Mouse (Mus musculus) hindbrain, embryonic 15.5 days (tissue): ENCODE data around the gene Mbnl2. TPM values are rescaled to one million over a fixed set of nuclear protein-coding genes. Genes with fewer than 3 reads are reported as not detected.

Source experiments
- ATAC-seq: fragments of 200-750 bp; cut with Nextera tagmentation; 2 replicates; pipeline ENCODE4 v1.8.0; 2017; ENCODE audit warnings: low read depth, moderate number of reproducible peaks, moderate TSS enrichment; ENCODE audit not compliant: low FRiP score
- H3K27ac ChIP-seq: fragments of 300-500 bp; sonication (generic); replicated peaks from 2 replicates; pipeline ENCODE4 v1.5.1; 2015; ENCODE audit warnings: mild to moderate bottlenecking, inconsistent platforms
- H3K27me3 ChIP-seq: fragments of 300-500 bp; sonication (generic); 2 replicates; pipeline ENCODE4 v1.6.1; 2015; ENCODE audit warnings: control low read depth, inconsistent platforms
- H3K36me3 ChIP-seq: fragments of 300-500 bp; sonication (generic); 2 replicates; pipeline ENCODE4 v1.6.1; 2015; ENCODE audit warnings: control low read depth, inconsistent platforms
- H3K4me1 ChIP-seq: fragments of 300-500 bp; sonication (generic); replicated peaks from 2 replicates; pipeline ENCODE4 v1.6.1; 2015; ENCODE audit warnings: control low read depth, inconsistent platforms
- H3K4me2 ChIP-seq: fragments of 300-500 bp; sonication (generic); 2 replicates; pipeline ENCODE4 v1.6.1; 2015; ENCODE audit warnings: moderate library complexity, mild to moderate bottlenecking, inconsistent platforms
- H3K4me3 ChIP-seq: fragments of 300-500 bp; sonication (generic); 2 replicates; pipeline ENCODE4 v1.5.1; 2015; ENCODE audit warnings: mild to moderate bottlenecking, inconsistent platforms
- H3K9ac ChIP-seq: fragments of 300-500 bp; sonication (generic); 2 replicates; pipeline ENCODE4 v1.6.1; 2015; ENCODE audit warnings: inconsistent platforms
- H3K9me3 ChIP-seq: fragments of 300-500 bp; sonication (generic); 2 replicates; pipeline ENCODE4 v1.6.1; 2016; ENCODE audit warnings: control low read depth, inconsistent platforms
- WGBS: fragments of 180-500 bp; shearing (Covaris S2); methylation state at CpG from one replicate; pipeline ENCODE4 v1.1.7; 2015; 5-methylcytosine and 5-hydroxymethylcytosine counted together
- polyA plus RNA-seq: library from polyadenylated mRNA; unstranded; fragments of >200 nt; fragmentation: Nextera tagmentation; extraction: Ambion mirVana; gene quantifications from 2 replicates; pipeline ENCODE4 v1.2.1, GENCODE M21; 2015

Mbnl2 gene
- polyA plus RNA-seq, result 25.5 and 26.4 TPM in 2 replicates

DNA sequence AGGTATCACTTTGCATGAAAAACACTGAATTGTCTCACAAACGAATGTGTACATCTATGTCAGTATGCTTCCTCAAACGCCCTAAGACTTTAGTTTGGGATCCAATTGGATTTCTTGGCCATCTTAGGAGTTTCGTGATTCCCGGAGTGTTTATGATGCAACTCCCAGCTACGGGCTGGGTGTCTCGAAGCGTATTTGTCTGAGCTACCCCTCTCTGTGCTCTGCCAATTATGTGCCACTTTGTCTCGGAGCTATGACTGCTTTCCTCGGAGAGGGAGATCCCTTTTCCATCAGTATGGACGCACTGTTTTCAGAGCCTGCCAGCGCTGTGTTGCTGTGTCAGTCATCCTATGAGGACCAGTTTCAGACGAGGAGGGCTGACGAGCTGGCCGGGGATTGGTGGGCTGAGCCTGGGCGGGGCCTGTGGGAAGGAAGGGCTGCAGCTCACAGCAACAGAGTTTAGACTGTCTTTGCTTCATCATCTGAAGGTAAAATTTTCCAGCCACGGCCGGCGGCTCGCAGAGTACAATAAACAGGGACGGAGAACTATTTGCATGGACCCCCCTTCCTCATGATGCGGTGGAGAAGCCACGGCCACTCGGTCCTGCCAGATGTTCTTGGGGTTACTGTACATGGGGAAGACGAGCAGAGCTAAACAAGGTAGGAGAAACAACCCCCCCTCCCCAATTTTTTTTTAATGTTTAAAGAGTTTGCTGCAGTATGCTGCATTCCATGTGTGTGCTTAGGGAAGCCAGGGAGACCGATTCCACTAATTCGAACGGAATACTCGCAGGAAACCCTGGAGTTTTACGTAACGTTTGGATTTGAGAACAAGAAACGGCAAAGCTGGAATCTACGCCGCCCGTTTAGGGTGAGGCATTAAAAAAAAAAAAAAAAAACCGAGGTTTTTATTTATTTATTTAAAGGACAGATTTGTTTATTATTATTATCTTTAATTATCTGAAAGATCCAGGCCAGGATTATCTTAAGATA, at the start of gene Mbnl2:
Gene Mbnl2 (plus strand): TSS at position 424 of the 993 bp plus-strand sequence.
- under 1% methylated on average over 35 of the region's 35 CpGs for WGBS
- Histone ChIP-seq H3K4me3 (peak within 1 kb of the TSS; percentile 75), H3K4me1 (peaks cover 48% of the 10 kb centered on the region), H3K27me3 (no peaks in the 10 kb centered on the region), H3K36me3 (no peaks in the 10 kb centered on the region), H3K4me2 (peak within 1 kb of the TSS; percentile 63), H3K9ac (peak within 1 kb of the TSS; percentile 58), H3K27ac (peak within 1 kb of the TSS; percentile 92), H3K9me3 (no peaks in the 10 kb centered on the region)
- ATAC-seq, result peak; percentile 99

DNA sequence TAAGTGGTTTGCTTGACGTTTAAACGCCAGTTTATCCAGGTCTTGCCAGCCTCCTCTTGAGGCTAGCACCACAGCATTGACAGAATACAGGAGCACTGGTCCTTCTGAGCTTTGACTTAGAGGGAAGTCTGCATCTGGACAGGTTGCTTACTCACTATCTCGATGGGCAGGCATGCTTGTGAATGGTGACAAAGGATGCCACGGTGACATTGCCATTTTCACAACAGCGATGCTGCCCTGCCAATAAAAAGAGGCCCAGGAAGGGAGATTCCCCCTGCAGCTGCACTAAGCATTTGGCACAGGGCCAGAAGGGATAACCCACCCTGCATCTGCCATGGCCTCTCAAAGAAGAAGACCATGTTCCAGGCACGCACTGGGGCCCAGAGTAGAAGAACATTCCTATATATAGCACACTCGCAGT, 43.4 kb upstream of the Mbnl2 start:
- ATAC-seq, result no peak
- no peaks in the 10 kb centered on the region for H3K36me3 ChIP-seq
- no peaks in the 10 kb centered on the region for H3K4me1 ChIP-seq
- H3K9me3 ChIP-seq, result no peaks in the 10 kb centered on the region
- H3K27me3 ChIP-seq, result no peaks in the 10 kb centered on the region
- H3K4me2 ChIP-seq, result no peak overlapping the region
- H3K4me3 ChIP-seq, result no peak overlapping the region
- WGBS, result 54% methylated on average over 7 of the region's 7 CpGs
- no peak overlapping the region for H3K9ac ChIP-seq
- H3K27ac ChIP-seq, result no peak overlapping the region

DNA sequence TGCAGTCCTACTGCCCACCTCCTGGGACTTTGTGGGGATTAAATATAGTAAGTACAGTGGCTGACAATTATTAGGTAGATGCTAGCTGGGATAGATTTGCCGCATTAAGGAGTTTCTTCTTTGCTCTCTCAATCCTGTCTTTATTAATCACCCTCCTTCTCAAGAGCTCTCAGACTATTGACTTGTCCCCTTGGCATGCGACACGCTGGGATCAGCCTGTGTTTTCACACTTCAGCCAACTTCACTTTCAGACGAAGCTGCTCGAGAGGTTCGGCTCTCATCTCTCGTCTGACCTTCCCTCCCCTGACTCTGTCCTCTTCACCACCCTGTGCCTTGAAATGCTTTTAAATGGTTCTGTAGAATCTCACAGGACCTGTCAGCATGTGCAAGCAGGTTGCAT, 39.9 kb upstream of the Mbnl2 start:
- 82% methylated on average over 7 of the region's 7 CpGs for WGBS
- no peak for ATAC-seq
- Histone ChIP-seq H3K4me3 (no peak overlapping the region), H3K9me3 (no peaks in the 10 kb centered on the region), H3K27ac (no peak overlapping the region), H3K27me3 (no peaks in the 10 kb centered on the region), H3K4me2 (no peak overlapping the region), H3K9ac (no peak overlapping the region), H3K36me3 (no peaks in the 10 kb centered on the region), H3K4me1 (no peaks in the 10 kb centered on the region)

DNA sequence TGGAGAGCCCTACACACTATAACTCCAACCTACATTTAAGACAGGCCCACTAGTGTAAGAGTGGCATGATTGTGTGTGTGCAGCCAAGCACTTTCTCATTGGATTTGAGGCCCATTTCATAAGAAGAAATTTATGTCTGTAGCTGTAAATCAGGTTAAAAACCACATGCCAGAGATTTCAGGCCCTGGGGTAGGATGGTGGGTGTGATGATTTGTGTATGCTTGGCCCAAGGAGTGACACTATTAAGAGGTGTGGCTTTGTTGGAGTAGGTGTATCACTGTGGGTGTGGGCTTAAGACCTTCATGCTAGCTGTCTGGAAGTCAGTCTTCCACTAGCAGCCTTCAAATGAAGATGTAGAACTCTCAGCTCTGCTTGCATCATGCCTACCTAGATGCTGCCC, 37.0 kb upstream of the Mbnl2 start:
- H3K36me3 ChIP-seq, result no peaks in the 10 kb centered on the region
- H3K9ac ChIP-seq, result no peak overlapping the region
- no peaks in the 10 kb centered on the region for H3K27me3 ChIP-seq
- H3K27ac ChIP-seq, result no peak overlapping the region
- no peaks in the 10 kb centered on the region for H3K9me3 ChIP-seq
- no peak overlapping the region for H3K4me3 ChIP-seq
- ATAC-seq, result no peak
- H3K4me2 ChIP-seq, result no peak overlapping the region
- no peaks in the 10 kb centered on the region for H3K4me1 ChIP-seq

DNA sequence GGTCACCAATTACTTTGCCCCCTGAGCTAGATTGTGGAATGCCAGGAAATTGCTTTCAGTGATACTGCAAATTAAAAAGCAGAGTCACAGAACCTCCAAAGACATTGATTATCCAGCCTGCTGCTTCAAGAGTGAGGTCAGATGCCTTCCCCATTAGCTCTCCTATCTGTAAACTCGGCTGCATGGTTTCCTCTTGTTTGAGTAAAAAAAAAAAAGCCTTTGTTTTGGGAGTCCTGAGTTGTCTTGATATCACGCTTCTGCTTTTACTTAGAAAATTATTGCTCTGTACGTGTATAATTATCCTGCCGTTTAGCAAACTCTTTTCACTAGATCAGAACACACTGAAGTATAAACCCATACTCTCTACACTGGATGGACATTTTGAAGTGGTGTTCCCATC, 35.3 kb upstream of the Mbnl2 start:
- Histone ChIP-seq H3K9ac (no peak overlapping the region), H3K4me2 (no peak overlapping the region), H3K36me3 (no peaks in the 10 kb centered on the region), H3K27ac (no peak overlapping the region), H3K9me3 (no peaks in the 10 kb centered on the region), H3K4me3 (no peak overlapping the region), H3K27me3 (no peaks in the 10 kb centered on the region), H3K4me1 (no peaks in the 10 kb centered on the region)
- ATAC-seq, result no peak
- WGBS, result 76% methylated on average over 4 of the region's 4 CpGs

DNA sequence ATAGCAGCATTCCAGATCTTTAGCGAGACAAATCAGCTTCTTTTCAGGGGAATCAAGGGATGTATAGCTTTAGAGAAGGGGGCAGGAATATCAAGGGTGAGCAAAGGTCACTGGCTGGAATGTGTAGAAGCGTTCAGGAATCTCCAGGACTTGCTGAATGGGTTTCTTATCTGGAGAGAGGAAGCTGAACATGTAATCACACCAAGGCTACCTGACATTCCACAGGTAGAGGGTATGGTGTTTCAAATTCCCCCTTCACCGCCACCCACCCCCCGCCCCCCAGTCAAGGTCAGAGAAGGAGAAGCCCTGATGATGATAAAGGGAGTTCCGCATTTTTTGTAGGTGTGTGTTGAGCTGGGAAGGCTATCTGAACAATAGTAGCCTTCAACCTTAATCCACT, 32.8 kb upstream of the Mbnl2 start:
- no peak for ATAC-seq
- H3K27me3 ChIP-seq, result no peaks in the 10 kb centered on the region
- no peak overlapping the region for H3K4me3 ChIP-seq
- no peak overlapping the region for H3K4me2 ChIP-seq
- 77% methylated on average over 5 of the region's 5 CpGs for WGBS
- no peaks in the 10 kb centered on the region for H3K9me3 ChIP-seq
- H3K9ac ChIP-seq, result no peak overlapping the region
- H3K36me3 ChIP-seq, result no peaks in the 10 kb centered on the region
- H3K27ac ChIP-seq, result no peak overlapping the region
- H3K4me1 ChIP-seq, result no peaks in the 10 kb centered on the region

DNA sequence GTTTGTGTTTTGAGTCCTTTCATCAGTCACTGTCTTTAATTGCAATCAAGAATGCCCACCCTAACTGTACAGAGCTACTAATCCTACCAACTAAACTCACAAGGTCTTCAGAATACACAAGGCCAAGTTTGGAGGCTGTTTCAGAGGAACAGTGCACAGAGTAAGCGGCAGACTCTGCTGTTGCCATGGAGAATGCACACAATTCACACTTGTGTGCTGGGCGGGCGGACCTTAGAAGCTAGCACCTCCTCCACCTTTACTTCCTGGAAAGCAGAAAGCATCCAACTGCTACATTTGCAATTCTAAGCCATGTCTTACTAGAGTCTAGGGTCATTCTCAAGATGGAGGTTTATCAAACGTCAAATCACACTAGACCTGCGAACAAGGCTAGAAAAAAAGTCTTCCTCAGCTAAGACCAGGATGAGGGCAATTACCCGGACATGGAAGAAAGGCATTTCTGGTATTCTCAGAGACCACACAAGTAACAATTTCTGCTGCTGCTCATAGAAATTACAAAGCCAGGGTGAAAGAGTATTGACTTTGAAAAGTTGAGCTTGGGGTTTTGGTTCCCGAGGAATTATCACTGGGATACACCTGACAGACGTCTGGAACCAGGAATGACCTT, 30.3 kb upstream of the Mbnl2 start:
- ATAC-seq, result no peak
- 71% methylated on average over 8 of the region's 8 CpGs for WGBS

DNA sequence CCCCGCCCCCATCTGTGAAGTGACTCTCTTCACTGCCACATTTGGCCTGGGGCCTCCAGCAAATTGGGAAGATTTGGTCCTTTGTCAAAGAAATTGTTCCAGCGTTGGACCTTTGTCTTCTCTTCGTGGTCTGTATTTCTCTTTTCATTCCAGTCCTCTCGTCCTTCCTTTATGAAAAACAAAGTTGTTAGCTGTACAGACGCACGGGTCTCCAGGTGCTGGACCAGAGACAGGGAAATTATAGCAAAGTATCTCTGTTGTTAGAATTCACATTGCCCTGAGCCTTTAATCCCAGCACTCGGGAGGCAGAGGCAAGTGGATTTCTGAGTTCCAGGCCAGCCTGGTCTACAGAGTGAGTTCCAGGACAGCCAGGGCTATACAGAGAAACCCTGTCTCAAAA, 22.1 kb upstream of the Mbnl2 start:
- H3K36me3 ChIP-seq, result no peaks in the 10 kb centered on the region
- no peaks in the 10 kb centered on the region for H3K27me3 ChIP-seq
- H3K4me2 ChIP-seq, result no peak overlapping the region
- ATAC-seq, result no peak
- no peak overlapping the region for H3K4me3 ChIP-seq
- no peaks in the 10 kb centered on the region for H3K9me3 ChIP-seq
- no peak overlapping the region for H3K27ac ChIP-seq
- WGBS, result 73% methylated on average over 7 of the region's 7 CpGs
- H3K9ac ChIP-seq, result no peak overlapping the region
- H3K4me1 ChIP-seq, result no peaks in the 10 kb centered on the region

More for the DNA sequence above, 30.3 kb upstream of the Mbnl2 start:
- no peaks in the 10 kb centered on the region for H3K9me3 ChIP-seq
- no peak overlapping the region for H3K9ac ChIP-seq
- H3K4me2 ChIP-seq, result no peak overlapping the region
- H3K4me3 ChIP-seq, result no peak overlapping the region
- H3K27ac ChIP-seq, result no peak overlapping the region
- no peaks in the 10 kb centered on the region for H3K4me1 ChIP-seq
- no peaks in the 10 kb centered on the region for H3K36me3 ChIP-seq
- no peaks in the 10 kb centered on the region for H3K27me3 ChIP-seq

DNA sequence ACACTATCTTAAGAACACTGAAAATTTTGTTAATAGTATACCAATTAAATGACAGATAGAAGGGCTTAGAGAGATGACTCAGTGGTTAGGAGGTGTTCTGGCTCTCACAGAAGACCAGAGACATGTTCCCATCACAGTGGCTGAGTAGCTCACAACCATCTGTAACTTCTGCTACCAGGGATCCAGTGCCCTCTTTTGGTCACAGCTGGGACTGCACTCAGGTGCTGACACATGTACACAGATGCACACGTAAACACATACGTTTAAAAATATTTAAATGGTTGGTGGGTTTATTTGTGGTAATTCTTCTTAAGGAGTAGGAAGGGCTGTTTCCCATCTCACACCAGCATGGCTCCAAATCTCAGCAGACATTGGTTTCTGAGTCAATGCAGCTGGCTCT, 19.3 kb upstream of the Mbnl2 start:
- H3K36me3 ChIP-seq, result no peaks in the 10 kb centered on the region
- no peak overlapping the region for H3K27ac ChIP-seq
- WGBS, result 96% methylated on average over 2 of the region's 2 CpGs
- H3K4me1 ChIP-seq, result no peaks in the 10 kb centered on the region
- H3K4me3 ChIP-seq, result no peak overlapping the region
- no peaks in the 10 kb centered on the region for H3K9me3 ChIP-seq
- no peak for ATAC-seq
- no peak overlapping the region for H3K9ac ChIP-seq
- no peaks in the 10 kb centered on the region for H3K27me3 ChIP-seq
- H3K4me2 ChIP-seq, result no peak overlapping the region

DNA sequence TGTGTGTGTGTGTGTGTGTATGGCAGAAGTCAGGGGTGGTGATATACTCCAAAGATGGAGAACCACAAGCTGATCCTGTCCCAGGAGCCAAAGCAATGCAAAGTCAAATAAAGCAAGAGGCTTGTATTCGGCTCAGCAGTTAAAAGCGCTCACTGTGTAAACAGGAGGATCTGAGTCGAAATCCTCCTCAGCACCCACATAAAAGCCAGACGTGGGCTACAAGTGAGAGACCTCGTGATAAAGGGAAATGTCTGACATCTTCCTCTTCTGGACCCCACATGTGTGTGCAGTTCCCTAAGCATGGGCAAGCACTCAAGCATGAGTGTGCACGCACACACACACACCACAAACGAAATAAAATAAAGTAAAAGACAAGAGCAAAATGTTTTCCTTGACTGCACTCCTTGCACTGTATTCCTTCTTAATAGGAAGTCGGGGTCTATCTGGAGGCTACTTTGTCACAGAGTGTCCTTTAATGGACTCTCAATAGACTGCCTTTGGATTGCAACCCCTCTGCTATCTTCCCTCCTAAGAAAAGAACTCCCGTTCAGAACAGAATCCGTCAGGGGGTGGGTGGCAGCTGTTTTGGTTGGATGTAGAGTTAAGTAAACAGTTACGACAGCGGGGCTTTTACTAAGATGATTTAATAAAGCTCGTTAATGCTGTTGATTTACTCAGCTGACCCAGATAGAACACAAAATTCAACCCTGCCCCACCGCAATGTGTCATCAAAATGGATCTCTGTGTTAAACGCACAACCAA, 18.7 kb upstream of the Mbnl2 start:
- 79% methylated on average over 15 of the region's 15 CpGs for WGBS
- Histone ChIP-seq H3K4me1 (no peaks in the 10 kb centered on the region), H3K36me3 (no peaks in the 10 kb centered on the region), H3K4me2 (no peak overlapping the region), H3K9me3 (no peaks in the 10 kb centered on the region), H3K9ac (no peak overlapping the region), H3K4me3 (no peak overlapping the region), H3K27me3 (no peaks in the 10 kb centered on the region), H3K27ac (no peak overlapping the region)
- no peak for ATAC-seq

DNA sequence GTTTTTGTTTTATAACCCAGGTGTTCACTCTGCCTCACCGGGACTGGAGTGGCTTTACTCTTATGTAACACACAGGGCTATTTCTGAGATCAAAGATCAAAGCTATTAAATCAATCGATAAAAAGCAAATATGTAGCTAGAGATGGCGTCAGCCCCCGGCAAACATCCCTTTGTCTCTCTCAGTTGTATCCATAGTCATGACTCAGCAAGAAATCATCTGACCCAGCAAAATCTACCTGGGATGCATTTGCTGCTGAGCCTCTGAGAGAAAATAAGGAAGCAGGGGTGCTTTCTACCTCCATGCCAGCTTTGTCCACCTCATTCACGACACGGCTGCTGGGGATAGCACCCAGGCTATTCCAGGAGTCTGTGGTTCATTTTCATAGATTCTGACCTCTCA, 18.0 kb upstream of the Mbnl2 start:
- no peak for ATAC-seq
- WGBS, result 80% methylated on average over 6 of the region's 6 CpGs

DNA sequence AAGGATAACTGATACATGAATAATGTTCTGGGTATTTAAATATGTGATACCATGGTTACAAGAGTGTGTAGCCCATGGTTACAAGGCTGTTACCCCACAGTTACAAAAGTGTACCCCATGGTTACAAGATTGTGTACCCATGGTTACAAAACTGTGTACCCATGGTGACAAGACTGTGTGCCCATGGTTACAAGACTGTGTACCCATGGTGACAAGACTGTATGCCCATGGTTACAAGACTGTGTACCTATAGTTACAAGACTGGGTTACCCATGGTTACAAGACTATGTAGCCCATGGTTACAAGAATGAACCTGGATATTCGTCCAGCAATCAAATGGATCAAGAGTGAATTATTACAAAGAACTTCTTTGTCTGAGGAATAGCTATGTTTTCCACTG, 16.0 kb upstream of the Mbnl2 start:
- Histone ChIP-seq H3K9me3 (no peaks in the 10 kb centered on the region), H3K4me2 (no peak overlapping the region), H3K36me3 (no peaks in the 10 kb centered on the region), H3K4me1 (no peaks in the 10 kb centered on the region), H3K4me3 (no peak overlapping the region), H3K27me3 (no peaks in the 10 kb centered on the region), H3K9ac (no peak overlapping the region), H3K27ac (no peak overlapping the region)
- 54% methylated on average over 1 of the region's 1 CpGs for WGBS
- no peak for ATAC-seq

More for the DNA sequence above, 18.0 kb upstream of the Mbnl2 start:
- H3K36me3 ChIP-seq, result no peaks in the 10 kb centered on the region
- H3K9ac ChIP-seq, result no peak overlapping the region
- H3K27ac ChIP-seq, result no peak overlapping the region
- no peak overlapping the region for H3K4me2 ChIP-seq
- H3K9me3 ChIP-seq, result no peaks in the 10 kb centered on the region
- no peaks in the 10 kb centered on the region for H3K27me3 ChIP-seq
- no peaks in the 10 kb centered on the region for H3K4me1 ChIP-seq
- no peak overlapping the region for H3K4me3 ChIP-seq
